Mouse (Mus musculus) gastrocnemius, postnatal 14 days (tissue): ENCODE results near the gene Rps17. TPM values are rescaled to one million over a fixed set of nuclear protein-coding genes. Genes with fewer than 3 reads are reported as not detected.

Source experiments
- total RNA-seq, 2 experiments: library from RNA; stranded (reverse); gene quantifications; 2 replicates each; pipeline ENCODE4 v1.2.3; 2021

The Rps17 gene
- total RNA-seq, 2 experiments from 2014 or later, result 890 to 1,010 TPM

Other genes starting within 250 kb of the Rps17 start
- gene Slc28a1, start 230.5 kb downstream of the Rps17 start, total RNA-seq, result under 1 TPM; 0.43 to 0.66 TPM
- 1 to 10 TPM; 6.7 to 7.0 TPM for gene Pde8a, start 131.7 kb downstream of the Rps17 start, total RNA-seq
- gene Cpeb1, start 110.2 kb upstream of the Rps17 start, total RNA-seq, result 10 to 100 TPM in 1 of 2 experiments, 1 to 10 TPM in 1; 8.5 to 11.5 TPM
- 1 to 10 TPM; 2.1 to 4.0 TPM for gene Ap3b2, start 148.7 kb upstream of the Rps17 start, total RNA-seq
- not detected for gene BC048679, start 153.0 kb upstream of the Rps17 start, total RNA-seq
- gene Fsd2, start 221.7 kb upstream of the Rps17 start, total RNA-seq, result 100 to 1,000 TPM; 204 to 220 TPM
- gene Whamm, start 226.0 kb upstream of the Rps17 start, total RNA-seq, result 1 to 10 TPM; 4.8 to 5.7 TPM